9 mouse cellular contexts compared by ENCODE assay signal in the genomic region with DNA sequence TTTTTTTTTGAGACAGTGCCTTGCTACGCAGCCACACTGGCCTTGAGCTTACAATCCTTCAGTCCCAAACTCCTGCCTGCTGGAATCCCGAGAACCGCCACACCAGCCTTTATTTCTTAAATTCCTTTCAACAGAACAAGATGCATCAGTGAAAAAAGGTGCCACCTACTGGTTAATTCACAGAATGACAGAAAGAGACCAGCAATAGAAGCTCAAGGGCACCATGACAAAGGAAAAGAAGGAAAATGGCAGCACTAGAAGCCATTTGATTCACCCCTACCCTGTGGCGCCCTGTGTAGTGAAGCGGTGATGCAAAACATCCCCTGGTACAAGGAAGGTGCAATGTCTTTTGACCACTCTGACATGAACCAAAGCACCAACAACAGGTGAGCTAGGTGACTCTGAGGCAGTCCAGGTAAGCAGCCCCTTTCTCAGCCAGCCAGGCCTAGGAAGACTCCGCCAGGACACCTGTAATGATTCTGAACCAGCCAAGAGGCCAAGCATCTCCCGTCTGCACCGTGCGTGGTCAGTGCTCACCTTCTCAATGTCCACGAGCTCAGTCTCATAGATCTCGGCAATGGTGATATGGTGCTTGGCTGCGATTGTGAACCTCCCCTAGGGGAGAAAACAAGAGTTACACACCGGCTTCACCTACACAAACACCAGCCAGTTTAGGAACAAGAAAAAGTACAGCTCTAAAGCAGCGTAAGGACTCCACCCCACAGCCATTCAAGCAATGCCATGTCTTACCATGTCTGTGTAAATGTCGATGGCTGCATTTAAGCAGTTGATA. TPM values are rescaled to one million over a fixed set of nuclear protein-coding genes. Genes with fewer than 3 reads are reported as not detected.
DNase-seq lines count a peak whose midpoint lies in the region; ATAC-seq and TF ChIP-seq lines count a peak whose summit lies in the region.
"Had no signal": no experiment of that assay in that cellular context is flagged by ENCODE, and none has a peak within 500 bp of the region (broad histone marks: within the 10 kb centered on the region; RNA-seq: fewer than 3 reads in every experiment).

No protein-coding gene starts in this region.

- ATAC-seq in heart, postnatal 0 days (ENCODE audit: insufficient read depth, low read depth), result peak; percentile 36; the same call in 1 of the 2 replicates
- ATAC-seq in forebrain, embryonic 12.5 days (ENCODE audit: low FRiP score), result peak; percentile 65; the same call in 1 of the 2 replicates

- H3K4me3 ChIP-seq in heart, postnatal 0 days (ENCODE audit: low read depth, low read length), result no peak overlapping the region
- peak overlapping the region; percentile 54 for H3K4me3 ChIP-seq in ES-Bruce4 (ENCODE audit: low read depth, low read length)
- H3K4me3 ChIP-seq in forebrain, embryonic 12.5 days (replicated peaks), result no peak overlapping the region

- H3K27me3 ChIP-seq in heart, postnatal 0 days (ENCODE audit: control insufficient read depth, insufficient read depth, low read length), result no peaks in the 10 kb centered on the region
- no peaks in the 10 kb centered on the region for H3K27me3 ChIP-seq in ES-Bruce4 (ENCODE audit: control insufficient read depth, insufficient read depth, low read length, poor library complexity, severe bottlenecking)
- no peaks in the 10 kb centered on the region for H3K27me3 ChIP-seq in forebrain, embryonic 12.5 days

- H3K4me1 ChIP-seq in heart, postnatal 0 days (ENCODE audit: control insufficient read depth, insufficient read depth), result no peaks in the 10 kb centered on the region
- H3K4me1 ChIP-seq in ES-Bruce4 (ENCODE audit: control insufficient read depth, insufficient read depth, low read length), result peaks cover 3% of the 10 kb centered on the region
- no peaks in the 10 kb centered on the region for H3K4me1 ChIP-seq in forebrain, embryonic 12.5 days

- 79% methylated on average over 15 of the region's 15 CpGs for whole genome bisulfite sequencing in heart, postnatal 0 days
- WGBS in forebrain, embryonic 12.5 days, result 74% methylated on average over 15 of the region's 15 CpGs

- intact Hi-C loops in heart, postnatal 25 days (cut with DNase I), result no loop called here

- no peak for TF ChIP-seq POLR2A in ES-Bruce4 (IDR thresholded peaks at IDR 0.05; ENCODE audit: insufficient read depth, low read length)

- H3K9ac ChIP-seq in heart, postnatal 0 days (replicated peaks; ENCODE audit: low read depth, low read length), result no peak overlapping the region
- 0 out of 2 replicates have a peak overlapping the region, but pooled peaks have one; percentile 6 for H3K9ac ChIP-seq in ES-Bruce4 (ENCODE audit: low read depth, poor library complexity, severe bottlenecking)
- no peak overlapping the region for H3K9ac ChIP-seq in forebrain, embryonic 12.5 days

- no peaks in the 10 kb centered on the region for H3K9me3 ChIP-seq in heart, postnatal 0 days (replicated peaks; ENCODE audit: control insufficient read depth, low read length)
- no peaks in the 10 kb centered on the region for H3K9me3 ChIP-seq in ES-Bruce4 (replicated peaks; ENCODE audit: control insufficient read depth, insufficient read depth, low read length, poor library complexity, severe bottlenecking)
- H3K9me3 ChIP-seq in forebrain, embryonic 12.5 days, result no peaks in the 10 kb centered on the region

- H3K27ac ChIP-seq in heart, postnatal 0 days (ENCODE audit: low read depth), result no peak overlapping the region
- H3K27ac ChIP-seq in ES-Bruce4 (ENCODE audit: insufficient read depth, low read length), result peak overlapping the region; percentile 69
- H3K27ac ChIP-seq in forebrain, embryonic 12.5 days, result no peak overlapping the region

- peak; percentile 57 for TF ChIP-seq CTCF in heart, postnatal 0 days (IDR thresholded peaks at IDR 0.05; ENCODE audit: low read depth)
- TF ChIP-seq CTCF in ES-Bruce4 (IDR thresholded peaks at IDR 0.05; ENCODE audit: low read depth, low read length), result no peak

- peak; percentile 62 for DNase-seq in heart, postnatal 0 days (ENCODE audit: low spot score)
- DNase-seq in heart, postnatal 25 days (ENCODE audit: low spot score), result no peak
- DNase-seq in lung, postnatal 36 days, result peak; percentile 62
- no peak for DNase-seq in testis, postnatal 10 days (ENCODE audit: low spot score)
- no peak for DNase-seq in frontal cortex, postnatal 36 days (ENCODE audit: low spot score in 2 of 2)
- DNase-seq in adrenal gland, adult 2 months, result no peak

- no peak overlapping the region for H3K4me2 ChIP-seq in heart, postnatal 0 days (ENCODE audit: low read depth, low read length)
- no peak overlapping the region for H3K4me2 ChIP-seq in forebrain, embryonic 12.5 days

- no peak for TF ChIP-seq EP300 in heart, postnatal 0 days (IDR thresholded peaks at IDR 0.05; ENCODE audit: low read depth)
- no peak for TF ChIP-seq EP300 in ES-Bruce4 (IDR thresholded peaks at IDR 0.05; ENCODE audit: insufficient read depth, low read depth, low read length)

- H3K36me3 ChIP-seq in heart, postnatal 0 days (replicated peaks; ENCODE audit: control insufficient read depth, insufficient read depth, low read length), result peaks cover 14% of the 10 kb centered on the region
- peaks cover 6% of the 10 kb centered on the region; the same call in 1 of the 2 replicates for H3K36me3 ChIP-seq in ES-Bruce4 (ENCODE audit: control insufficient read depth, insufficient read depth, low read length, poor library complexity, severe bottlenecking)
- peaks cover 21% of the 10 kb centered on the region; the same call in 1 of the 2 replicates for H3K36me3 ChIP-seq in forebrain, embryonic 12.5 days (replicated peaks)

RNA-seq across cellular contexts. Expression of a gene that starts 25.7 kb away (rescaled TPM):
- total RNA-seq in heart, postnatal 0 days (2014; rRNA removed; ENCODE audit: low replicate concordance), result 2.3 and 3.7 TPM in 2 replicates
- 1.5 TPM in 2 replicates for polyA plus RNA-seq in heart, postnatal 0 days (2015; fragmentation: Nextera tagmentation; extraction: Ambion mirVana)
- 1 to 10 TPM; 1.3 to 1.4 TPM for total RNA-seq in heart, postnatal 25 days (2021)
- 3.7 and 4.3 TPM in 2 replicates for polyA plus RNA-seq in ES-Bruce4 (2011; ENCODE audit: insufficient read depth, insufficient read length, low read depth, missing spikeins)
- polyA plus RNA-seq in forebrain, embryonic 12.5 days (2016; fragmentation: Nextera tagmentation; extraction: Ambion mirVana), result 18.6 and 19.7 TPM in 2 replicates
- 1 to 10 TPM; 4.8 to 5.1 TPM for total RNA-seq in adrenal gland, adult 2 months (2021)
- 0.49 and 0.61 TPM in 2 replicates for polyA plus RNA-seq in adrenal gland, adult 2 months (2012; rRNA removed)

RNA-seq across cellular contexts. Expression of a gene that starts 25.8 kb away (rescaled TPM):
- 21.9 and 40.1 TPM in 2 replicates for total RNA-seq in heart, postnatal 0 days (2014; rRNA removed; ENCODE audit: low replicate concordance)
- polyA plus RNA-seq in heart, postnatal 0 days (2015; fragmentation: Nextera tagmentation; extraction: Ambion mirVana), result 12.4 and 14.3 TPM in 2 replicates
- 10 to 100 TPM; 18.1 to 24.2 TPM for total RNA-seq in heart, postnatal 25 days (2021)
- polyA plus RNA-seq in ES-Bruce4 (2011; ENCODE audit: insufficient read depth, insufficient read length, low read depth, missing spikeins), result 24.1 and 24.8 TPM in 2 replicates
- 22.8 and 25.7 TPM in 2 replicates for polyA plus RNA-seq in forebrain, embryonic 12.5 days (2016; fragmentation: Nextera tagmentation; extraction: Ambion mirVana)
- total RNA-seq in adrenal gland, adult 2 months (2021), result 10 to 100 TPM; 26.8 to 31.7 TPM
- 7.7 and 10.5 TPM in 2 replicates for polyA plus RNA-seq in adrenal gland, adult 2 months (2012; rRNA removed)

RNA-seq across cellular contexts. Expression of a gene that starts 34.2 kb away (rescaled TPM):
- 37.7 and 38.9 TPM in 2 replicates for total RNA-seq in heart, postnatal 0 days (2014; rRNA removed; ENCODE audit: low replicate concordance)
- polyA plus RNA-seq in heart, postnatal 0 days (2015; fragmentation: Nextera tagmentation; extraction: Ambion mirVana), result 28.6 and 32.0 TPM in 2 replicates
- 1 to 10 TPM; 6.3 to 7.3 TPM for total RNA-seq in heart, postnatal 25 days (2021)
- 40.2 and 48.0 TPM in 2 replicates for polyA plus RNA-seq in ES-Bruce4 (2011; ENCODE audit: insufficient read depth, insufficient read length, low read depth, missing spikeins)
- 109 and 114 TPM in 2 replicates for polyA plus RNA-seq in forebrain, embryonic 12.5 days (2016; fragmentation: Nextera tagmentation; extraction: Ambion mirVana)
- 10 to 100 TPM; 15.8 to 20.6 TPM for total RNA-seq in adrenal gland, adult 2 months (2021)
- 10.9 and 11.1 TPM in 2 replicates for polyA plus RNA-seq in adrenal gland, adult 2 months (2012; rRNA removed)

RNA-seq across cellular contexts. Expression of a gene that starts 43.6 kb away (rescaled TPM):
- total RNA-seq in heart, postnatal 0 days (2014; rRNA removed; ENCODE audit: low replicate concordance), result not detected in 2 replicates
- polyA plus RNA-seq in heart, postnatal 0 days (2015; fragmentation: Nextera tagmentation; extraction: Ambion mirVana), result not detected in 2 replicates
- not detected for total RNA-seq in heart, postnatal 25 days (2021)
- polyA plus RNA-seq in ES-Bruce4 (2011; ENCODE audit: insufficient read depth, insufficient read length, low read depth, missing spikeins), result not detected in 2 replicates
- polyA plus RNA-seq in forebrain, embryonic 12.5 days (2016; fragmentation: Nextera tagmentation; extraction: Ambion mirVana), result not detected in 2 replicates
- total RNA-seq in adrenal gland, adult 2 months (2021), result under 1 TPM in 1 of 2 experiments, not detected in 1; 0.62 TPM
- not detected in 2 replicates for polyA plus RNA-seq in adrenal gland, adult 2 months (2012; rRNA removed)
- polyA plus RNA-seq: large intestine, adult 2 months had no signal

Comparison
In these comparisons a context has a peak if more than half of its experiments do, and no peak if none do; other contexts are left out.
1. DNase-seq: peak in heart, postnatal 0 days (single experiment) and lung, postnatal 36 days (single experiment); none in heart, postnatal 25 days (single experiment), testis, postnatal 10 days (single experiment), frontal cortex, postnatal 36 days (0 of 2) and adrenal gland, adult 2 months (single experiment).